Mouse (Mus musculus): ENCODE measurements around the gene Clasp2.

GRCm38 (mm10) chr9:113726991-113727680, 14.1 kb upstream of the Clasp2 start:
- TF ChIP-seq POLR2A (IDR thresholded peaks at IDR 0.05; ENCODE audit: control insufficient read depth, low read depth, low read length): no peak
- no peak for TF ChIP-seq CTCF (IDR thresholded peaks at IDR 0.05; ENCODE audit: control insufficient read depth, insufficient read depth, insufficient replicate concordance, low read depth, low read length)

Data from testis, adult 2 months (tissue).